Mouse (Mus musculus): ENCODE measurements around the gene Rpl35. TPM values are rescaled to one million over a fixed set of nuclear protein-coding genes. Genes with fewer than 3 reads are reported as not detected.

Rpl35 gene
- polyA plus RNA-seq (2012; fragmentation: generic; extraction: Trizol), result 1,492 TPM
- long read RNA-seq, experiment 1, transcript Rpl35-203 (3 exons, 541 nt), result minor isoform, 13 of 1,947 reads
- long read RNA-seq, experiment 1, transcript Rpl35-201 (4 exons, 946 nt), result major isoform, 1,929 of 1,947 reads
- long read RNA-seq, experiment 1, partial matches to known transcripts, result 0 of 1,947 reads
- long read RNA-seq, experiment 1, other reads (novel, unspliced or antisense), result 5 of 1,947 reads
- long read RNA-seq, experiment 2, transcript Rpl35-201 (4 exons, 946 nt), result major isoform, 567 of 576 reads
- long read RNA-seq, experiment 2, partial matches to known transcripts, result 5 of 576 reads
- long read RNA-seq, experiment 2, other reads (novel, unspliced or antisense), result 3 of 576 reads

DNA sequence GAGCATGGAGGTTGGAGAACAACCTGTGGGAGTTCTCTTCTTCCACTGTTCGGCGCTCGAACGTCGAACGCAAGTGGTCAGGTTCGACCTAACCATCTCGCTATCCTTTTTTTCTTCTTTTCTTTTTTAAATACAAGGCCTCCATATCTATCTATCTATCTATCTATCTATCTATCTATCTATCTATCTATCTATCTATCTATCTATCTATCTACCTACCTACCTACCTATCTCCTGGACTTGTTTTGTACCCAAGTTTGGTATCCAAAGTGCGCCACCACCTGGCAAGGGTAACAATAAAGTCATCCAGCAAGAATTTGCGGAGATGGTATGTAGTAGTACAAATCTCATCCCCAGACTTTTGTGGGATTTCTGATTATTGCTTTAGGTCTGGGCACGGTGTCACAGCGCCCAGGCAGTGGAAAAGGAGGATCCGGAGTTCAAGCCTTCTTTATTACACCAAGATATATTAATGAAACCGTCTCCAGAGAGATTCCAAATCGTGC is at the start of gene Rpl35:
Gene Rpl35 (minus strand): TSS at position 51 of the 506 bp plus-strand sequence.
- Histone ChIP-seq H3K79me3 (ENCODE audit: low read depth) (peaks cover 57% of the 10 kb centered on the region), H3K4me3 (ENCODE audit: insufficient read depth, poor library complexity, severe bottlenecking) (peak within 1 kb of the TSS; percentile 84), H3K36me3 (ENCODE audit: control insufficient read depth, insufficient read depth) (peaks cover 37% of the 10 kb centered on the region), H3K27me3 (ENCODE audit: control insufficient read depth, insufficient read depth, insufficient read length) (no peaks in the 10 kb centered on the region), H3ac (ENCODE audit: control insufficient read depth, insufficient read length, low read depth) (peak within 1 kb of the TSS; percentile 92), H3K79me2 (ENCODE audit: control insufficient read depth, insufficient read depth) (peaks cover 92% of the 10 kb centered on the region)
- TF ChIP-seq MYOD1 (IDR thresholded peaks at IDR 0.05; ENCODE audit: control insufficient read depth, insufficient read length, low read depth) (no peak), MYOG (IDR thresholded peaks at IDR 0.05; ENCODE audit: control insufficient read depth, extremely low read depth, insufficient read length) (no peak), CEBPB (IDR thresholded peaks at IDR 0.05; ENCODE audit: low read depth) (no peak), MAX (IDR thresholded peaks at IDR 0.05) (no peak), FOSL1 (IDR thresholded peaks at IDR 0.05; ENCODE audit: insufficient read depth, low read length, poor library complexity, severe bottlenecking) (no peak), CTCF (IDR thresholded peaks at IDR 0.05; ENCODE audit: control insufficient read depth, insufficient read depth, insufficient read length) (no peak), USF1 (IDR thresholded peaks at IDR 0.05; ENCODE audit: low read depth) (no peak)

DNA sequence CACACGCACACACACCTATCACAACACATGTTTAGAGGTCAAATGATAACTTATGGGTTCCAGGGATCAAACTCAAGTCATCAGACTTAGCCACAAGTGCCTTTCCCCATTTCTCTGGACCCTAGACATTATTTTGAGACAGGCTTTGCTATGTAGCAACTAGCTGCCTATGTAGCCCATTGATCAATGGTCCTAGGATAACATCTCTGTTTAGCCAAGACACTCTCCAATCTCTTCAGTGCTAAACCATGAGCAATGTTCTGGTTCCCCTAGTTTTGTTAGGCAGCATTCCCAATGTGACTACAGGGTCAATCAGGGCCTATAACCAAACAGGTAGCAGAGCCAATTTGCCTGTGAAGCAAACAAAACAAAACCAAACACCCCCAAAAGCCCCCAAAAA is 43.1 kb upstream of the Rpl35 start:
- no peaks in the 10 kb centered on the region for H3K27me3 ChIP-seq (ENCODE audit: control insufficient read depth, insufficient read depth, insufficient read length)
- no peak overlapping the region for H3ac ChIP-seq (ENCODE audit: control insufficient read depth, insufficient read length, low read depth)
- H3K4me3 ChIP-seq (ENCODE audit: insufficient read depth, poor library complexity, severe bottlenecking), result no peak overlapping the region
- H3K79me3 ChIP-seq (ENCODE audit: low read depth), result no peaks in the 10 kb centered on the region
- peaks cover 77% of the 10 kb centered on the region for H3K36me3 ChIP-seq (ENCODE audit: control insufficient read depth, insufficient read depth)
- TF ChIP-seq CTCF (IDR thresholded peaks at IDR 0.05; ENCODE audit: control insufficient read depth, insufficient read depth, insufficient read length) (no peak), CEBPB (IDR thresholded peaks at IDR 0.05; ENCODE audit: low read depth) (no peak), USF1 (IDR thresholded peaks at IDR 0.05; ENCODE audit: low read depth) (no peak), MYOG (IDR thresholded peaks at IDR 0.05; ENCODE audit: control insufficient read depth, extremely low read depth, insufficient read length) (no peak), MYOD1 (IDR thresholded peaks at IDR 0.05; ENCODE audit: control insufficient read depth, insufficient read length, low read depth) (no peak), FOSL1 (IDR thresholded peaks at IDR 0.05; ENCODE audit: insufficient read depth, low read length, poor library complexity, severe bottlenecking) (no peak), MAX (IDR thresholded peaks at IDR 0.05) (no peak)
- no peaks in the 10 kb centered on the region for H3K79me2 ChIP-seq (ENCODE audit: control insufficient read depth, insufficient read depth)

DNA sequence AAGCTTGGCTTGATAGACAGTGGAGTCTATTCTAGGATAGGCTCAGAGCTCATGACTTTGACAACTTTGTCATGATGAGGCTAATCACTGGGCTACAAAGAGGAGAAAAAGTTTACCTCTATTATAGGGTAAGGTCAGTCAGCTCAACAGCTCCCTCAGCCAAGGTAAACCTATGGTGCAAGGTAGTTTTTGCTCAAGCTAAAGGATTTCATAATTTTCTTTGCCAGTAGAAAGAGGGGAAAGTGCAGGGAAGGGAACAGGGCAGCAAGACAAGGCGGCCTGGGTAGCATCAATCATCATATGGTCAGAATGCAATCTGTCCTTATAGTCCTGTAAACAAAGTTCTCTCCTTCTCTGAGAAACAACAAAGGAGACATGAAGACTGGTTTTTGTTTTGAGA is 34.8 kb upstream of the Rpl35 start:
- H3K36me3 ChIP-seq (ENCODE audit: control insufficient read depth, insufficient read depth), result peaks cover 76% of the 10 kb centered on the region
- TF ChIP-seq CEBPB (IDR thresholded peaks at IDR 0.05; ENCODE audit: low read depth) (no peak), MYOG (IDR thresholded peaks at IDR 0.05; ENCODE audit: control insufficient read depth, extremely low read depth, insufficient read length) (no peak), USF1 (IDR thresholded peaks at IDR 0.05; ENCODE audit: low read depth) (no peak), FOSL1 (IDR thresholded peaks at IDR 0.05; ENCODE audit: insufficient read depth, low read length, poor library complexity, severe bottlenecking) (no peak), CTCF (IDR thresholded peaks at IDR 0.05; ENCODE audit: control insufficient read depth, insufficient read depth, insufficient read length) (no peak), MAX (IDR thresholded peaks at IDR 0.05) (no peak), MYOD1 (IDR thresholded peaks at IDR 0.05; ENCODE audit: control insufficient read depth, insufficient read length, low read depth) (no peak)

DNA sequence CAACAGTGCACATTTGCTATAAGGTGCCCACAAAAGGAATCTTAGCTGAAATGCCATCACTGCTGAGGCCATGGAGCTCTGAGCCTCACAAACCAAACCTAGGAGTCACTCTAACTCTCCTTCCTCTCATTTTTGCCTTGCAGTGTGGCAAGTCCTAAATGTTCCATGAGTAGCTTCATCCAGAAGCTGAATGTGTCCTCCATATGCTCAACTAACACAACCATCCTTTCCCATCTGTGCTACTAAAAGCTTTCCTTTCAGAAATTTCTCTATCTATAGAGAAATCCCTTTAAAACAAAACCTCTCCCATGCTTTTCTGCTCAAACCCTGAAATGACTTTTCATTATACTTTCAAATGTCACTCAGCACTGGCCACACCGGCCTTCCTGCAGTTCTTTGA is 26.2 kb upstream of the Rpl35 start:
- Histone ChIP-seq H3K36me3 (ENCODE audit: control insufficient read depth, insufficient read depth) (peaks cover 63% of the 10 kb centered on the region), H3K79me2 (ENCODE audit: control insufficient read depth, insufficient read depth) (no peaks in the 10 kb centered on the region)
- TF ChIP-seq MYOD1 (IDR thresholded peaks at IDR 0.05; ENCODE audit: control insufficient read depth, insufficient read length, low read depth) (no peak), FOSL1 (IDR thresholded peaks at IDR 0.05; ENCODE audit: insufficient read depth, low read length, poor library complexity, severe bottlenecking) (no peak), CTCF (IDR thresholded peaks at IDR 0.05; ENCODE audit: control insufficient read depth, insufficient read depth, insufficient read length) (no peak), USF1 (IDR thresholded peaks at IDR 0.05; ENCODE audit: low read depth) (no peak), CEBPB (IDR thresholded peaks at IDR 0.05; ENCODE audit: low read depth) (no peak), MAX (IDR thresholded peaks at IDR 0.05) (no peak), MYOG (IDR thresholded peaks at IDR 0.05; ENCODE audit: control insufficient read depth, extremely low read depth, insufficient read length) (no peak)

More for the DNA sequence above, 34.8 kb upstream of the Rpl35 start:
- Histone ChIP-seq H3K4me3 (ENCODE audit: insufficient read depth, poor library complexity, severe bottlenecking) (no peak overlapping the region), H3K79me2 (ENCODE audit: control insufficient read depth, insufficient read depth) (no peaks in the 10 kb centered on the region), H3K27me3 (ENCODE audit: control insufficient read depth, insufficient read depth, insufficient read length) (no peaks in the 10 kb centered on the region), H3ac (ENCODE audit: control insufficient read depth, insufficient read length, low read depth) (no peak overlapping the region), H3K79me3 (ENCODE audit: low read depth) (no peaks in the 10 kb centered on the region)

DNA sequence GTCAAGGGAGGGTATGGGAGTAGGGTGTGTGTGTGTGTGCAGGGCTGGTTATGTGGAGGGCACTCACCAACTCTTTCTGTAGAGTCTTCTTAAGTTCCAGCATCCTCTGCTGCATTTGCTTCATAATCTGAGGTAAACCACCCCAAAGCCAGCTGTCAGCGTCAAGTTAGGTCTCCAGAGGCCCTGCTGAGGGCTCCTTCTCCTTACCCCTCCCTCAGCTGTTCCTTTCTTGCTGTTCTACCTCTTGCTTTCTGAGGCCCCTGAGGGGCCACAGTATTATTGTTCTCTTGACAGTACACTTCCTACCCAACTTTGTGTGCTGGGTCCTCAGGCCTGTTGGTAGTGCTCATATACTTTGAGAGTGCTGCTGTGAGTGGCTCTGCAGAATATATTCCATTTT is 14.6 kb upstream of the Rpl35 start:
- no peak for TF ChIP-seq MAX (IDR thresholded peaks at IDR 0.05)
- TF ChIP-seq USF1 (IDR thresholded peaks at IDR 0.05; ENCODE audit: low read depth), result no peak
- no peak for TF ChIP-seq CTCF (IDR thresholded peaks at IDR 0.05; ENCODE audit: control insufficient read depth, insufficient read depth, insufficient read length)
- no peak for TF ChIP-seq MYOD1 (IDR thresholded peaks at IDR 0.05; ENCODE audit: control insufficient read depth, insufficient read length, low read depth)
- TF ChIP-seq CEBPB (IDR thresholded peaks at IDR 0.05; ENCODE audit: low read depth), result no peak
- TF ChIP-seq MYOG (IDR thresholded peaks at IDR 0.05; ENCODE audit: control insufficient read depth, extremely low read depth, insufficient read length), result no peak
- TF ChIP-seq FOSL1 (IDR thresholded peaks at IDR 0.05; ENCODE audit: insufficient read depth, low read length, poor library complexity, severe bottlenecking), result no peak

More for the DNA sequence above, 26.2 kb upstream of the Rpl35 start:
- no peak overlapping the region for H3ac ChIP-seq (ENCODE audit: control insufficient read depth, insufficient read length, low read depth)
- H3K27me3 ChIP-seq (ENCODE audit: control insufficient read depth, insufficient read depth, insufficient read length), result no peaks in the 10 kb centered on the region
- no peak overlapping the region for H3K4me3 ChIP-seq (ENCODE audit: insufficient read depth, poor library complexity, severe bottlenecking)
- no peaks in the 10 kb centered on the region for H3K79me3 ChIP-seq (ENCODE audit: low read depth)

More for the DNA sequence above, 14.6 kb upstream of the Rpl35 start:
- Histone ChIP-seq H3K79me3 (ENCODE audit: low read depth) (no peaks in the 10 kb centered on the region), H3K4me3 (ENCODE audit: insufficient read depth, poor library complexity, severe bottlenecking) (no peak overlapping the region), H3K79me2 (ENCODE audit: control insufficient read depth, insufficient read depth) (no peaks in the 10 kb centered on the region), H3K27me3 (ENCODE audit: control insufficient read depth, insufficient read depth, insufficient read length) (no peaks in the 10 kb centered on the region), H3ac (ENCODE audit: control insufficient read depth, insufficient read length, low read depth) (no peak overlapping the region), H3K36me3 (ENCODE audit: control insufficient read depth, insufficient read depth) (peaks cover 67% of the 10 kb centered on the region)
